Mouse (Mus musculus) right cerebral cortex, adult 2 months (tissue): ENCODE measurements around the gene Sardh.

Experiments used
- DNase-seq, 2 experiments: peaks; one replicate each; pipeline ENCODE4 v3.0.0; 2021 to 2022; ENCODE audit warnings: low spot score in 2 of 2

Gene Sardh

DNA sequence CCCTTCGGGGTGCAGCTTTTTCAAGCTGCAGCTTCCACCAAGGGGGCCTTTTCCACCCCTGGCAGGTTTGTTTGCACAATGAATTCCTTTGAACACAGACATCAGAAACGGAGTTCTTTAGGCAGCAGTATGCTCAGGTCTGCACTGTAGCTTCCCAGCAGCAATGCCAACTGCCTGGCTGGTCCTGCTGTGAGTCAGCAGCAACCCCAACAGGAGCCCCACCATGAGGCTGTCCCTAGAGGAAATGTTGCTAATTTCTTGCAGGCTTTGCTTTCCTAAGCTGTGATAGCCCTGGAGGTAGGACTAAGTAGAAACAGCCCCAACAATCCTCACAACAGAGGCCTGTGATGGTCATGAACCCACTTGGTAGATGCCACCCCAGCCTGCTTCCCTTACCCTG lies 81.1 kb downstream of the Sardh start:
- peak; percentile 37 to 53 for DNase-seq

DNA sequence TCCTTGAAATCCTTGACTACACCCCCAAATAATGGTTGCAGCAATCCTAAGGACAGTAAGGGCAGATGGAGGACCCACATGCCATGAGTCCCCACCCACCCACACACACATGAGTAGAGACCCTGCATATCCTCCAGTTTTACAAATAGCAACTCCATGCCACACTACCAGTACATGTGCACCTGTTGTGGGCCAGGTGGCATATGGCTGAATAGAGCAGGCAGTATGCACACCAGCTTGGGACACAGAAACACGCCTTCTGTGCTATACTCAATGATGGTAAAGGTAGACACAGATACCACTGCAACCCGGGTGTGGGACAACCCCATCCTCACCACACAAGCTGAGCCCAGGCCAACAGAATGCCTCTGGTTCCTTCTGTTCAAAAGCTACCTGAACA lies 82.1 kb downstream of the Sardh start:
- no peak for DNase-seq

DNA sequence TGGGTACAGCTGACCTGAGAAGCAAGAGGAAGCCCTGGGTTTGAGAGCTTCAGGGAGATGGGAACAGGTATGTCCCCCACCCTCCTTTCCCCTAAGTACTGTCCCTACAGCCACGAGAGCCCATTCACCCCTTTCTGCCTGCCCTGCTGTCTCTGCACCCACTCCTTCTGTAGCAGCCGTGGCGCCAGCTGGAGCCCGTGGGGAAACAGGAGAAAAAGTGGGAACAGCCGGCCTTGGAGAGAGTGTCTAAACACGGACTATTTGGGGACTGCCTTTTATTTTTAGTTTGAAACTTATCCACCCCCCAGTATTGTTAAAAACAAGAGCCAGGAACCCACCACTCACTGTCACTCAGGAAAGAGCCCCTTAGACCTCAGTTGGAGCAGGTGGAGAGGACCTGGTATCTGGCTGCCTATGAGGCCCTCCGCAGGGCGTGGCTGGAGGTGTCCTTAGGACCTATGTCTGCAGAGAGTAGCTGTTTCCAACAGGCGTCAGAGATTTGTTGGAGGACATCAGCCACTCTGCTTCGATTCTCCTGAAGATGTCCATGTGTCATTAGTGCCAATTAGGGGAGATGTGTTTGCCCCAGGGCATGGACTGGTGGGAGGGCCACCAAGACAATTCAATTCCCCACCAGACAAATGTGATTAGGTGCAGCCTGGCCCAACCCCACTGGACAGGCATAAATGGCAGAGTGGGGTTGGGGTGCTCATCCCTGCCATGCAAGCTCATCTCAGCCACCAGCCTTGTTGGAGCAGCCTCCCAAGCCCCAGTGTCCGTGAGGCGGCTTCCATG lies 83.1 kb downstream of the Sardh start, which contains the start of gene Dbh:
Gene Dbh, plus strand, starts transcription at position 438 of the 795 bp plus-strand sequence.
- DNase-seq: peak; percentile 66 to 83

DNA sequence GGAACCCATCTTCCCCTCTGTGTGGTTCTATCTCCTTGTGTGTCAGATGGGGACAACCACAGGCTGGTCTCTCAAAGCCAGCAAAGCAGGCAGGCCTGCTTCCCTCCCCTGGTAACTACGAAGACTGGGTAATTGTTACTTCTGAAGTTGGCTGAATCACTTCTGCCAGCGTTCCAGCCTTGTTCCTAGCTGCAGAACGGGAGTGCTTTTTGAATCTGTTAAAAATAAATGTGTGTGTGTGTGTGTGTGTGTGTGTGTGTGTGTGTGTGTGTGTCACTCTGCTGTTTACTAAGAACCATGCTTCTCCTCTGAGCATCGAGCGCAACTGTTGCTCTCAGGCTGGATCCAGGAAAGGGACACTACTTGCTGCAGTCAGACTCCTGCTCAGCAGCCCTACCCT lies 84.3 kb downstream of the Sardh start:
- peak; percentile 52 to 61 for DNase-seq

DNA sequence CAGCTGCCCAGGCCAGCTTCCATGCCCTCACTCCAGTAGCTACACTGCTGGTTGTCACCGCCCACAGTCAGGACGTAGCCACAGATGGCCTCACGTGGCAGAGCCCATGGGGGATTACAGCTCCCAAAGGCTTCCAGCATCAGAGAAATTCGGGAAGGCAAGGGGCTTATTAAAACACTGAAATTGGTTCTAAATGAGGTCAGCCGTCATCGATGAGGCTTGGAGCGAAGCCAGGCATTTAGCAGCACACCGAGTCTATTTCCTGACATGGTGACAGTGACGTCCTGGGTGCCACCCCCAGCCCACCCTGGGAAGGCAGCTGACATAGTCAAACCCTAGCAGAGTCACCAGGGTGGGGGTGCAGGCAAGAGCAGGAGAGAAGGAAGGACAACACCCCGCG lies 85.5 kb downstream of the Sardh start:
- no peak for DNase-seq

DNA sequence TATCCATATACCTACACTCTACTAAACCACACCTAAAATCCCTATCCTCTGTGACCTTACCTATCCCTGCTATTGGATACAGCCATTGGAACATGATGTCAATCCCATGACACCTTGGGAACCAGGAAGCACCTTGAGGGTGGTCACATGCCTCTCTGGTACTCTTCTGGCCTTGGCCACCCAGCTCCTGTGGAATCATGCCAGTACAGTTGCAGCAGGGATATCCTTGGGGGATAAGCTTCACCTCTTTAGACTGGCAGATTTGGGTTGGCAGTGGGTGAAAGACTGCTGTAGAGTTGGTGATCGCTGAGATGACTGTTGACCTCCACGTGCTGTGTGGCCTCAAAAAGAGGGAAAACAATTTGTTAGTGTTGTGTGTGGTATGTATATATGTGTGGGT lies 86.6 kb downstream of the Sardh start:
- no peak for DNase-seq

DNA sequence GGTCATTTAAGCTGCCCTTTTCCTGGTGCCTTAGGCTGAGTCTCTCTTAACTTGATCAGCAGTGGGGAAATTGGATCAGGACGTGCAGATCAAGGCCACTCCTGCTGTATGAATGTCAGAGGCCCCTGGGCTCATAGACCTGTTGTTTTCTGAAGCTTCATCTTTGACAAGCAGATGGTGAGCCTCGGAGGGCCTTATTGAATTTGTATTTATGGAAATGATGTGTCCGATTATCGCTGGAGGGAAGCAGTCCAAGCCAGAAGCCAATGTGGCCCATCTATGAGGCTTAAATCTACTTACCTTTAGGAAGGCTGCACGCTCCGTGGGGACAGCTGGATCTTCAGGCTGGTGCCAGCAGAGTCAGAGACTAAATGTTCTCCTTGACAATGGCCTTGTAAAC lies 91.5 kb downstream of the Sardh start:
- no peak for DNase-seq

DNA sequence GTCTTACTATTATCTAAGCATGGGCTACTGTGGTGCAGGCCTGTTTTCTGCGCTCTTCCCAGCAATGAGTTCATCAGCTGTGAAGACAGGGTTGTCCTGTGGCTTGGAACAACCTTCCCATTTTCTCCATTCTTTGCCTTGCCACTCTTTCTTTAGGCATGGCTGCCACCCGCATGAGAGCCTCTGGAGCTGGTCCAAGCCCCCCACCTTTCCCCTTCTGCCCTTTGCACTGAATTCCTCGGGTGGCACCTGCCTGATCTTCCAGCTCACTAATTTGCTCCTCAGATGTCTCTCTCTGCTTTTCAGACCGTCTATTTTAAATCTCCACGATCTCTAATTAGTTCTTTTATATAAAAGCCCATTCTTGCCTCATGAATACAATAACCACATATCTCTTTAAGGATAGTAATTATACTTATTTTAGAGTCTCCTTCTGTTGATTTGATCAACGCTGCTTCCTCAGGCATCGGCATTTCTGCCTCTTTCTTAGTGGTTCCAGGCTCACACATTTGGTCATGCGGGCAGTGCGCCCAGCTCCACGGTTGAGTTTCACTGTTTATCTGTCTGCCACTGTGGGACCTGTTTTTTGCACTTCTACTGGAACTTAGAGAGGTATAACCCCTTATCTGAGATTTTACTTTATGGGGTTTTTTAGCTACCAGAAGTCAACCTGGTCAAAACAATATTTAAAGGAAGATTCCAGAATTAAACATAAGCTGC lies 93.5 kb downstream of the Sardh start:
- DNase-seq: no peak

DNA sequence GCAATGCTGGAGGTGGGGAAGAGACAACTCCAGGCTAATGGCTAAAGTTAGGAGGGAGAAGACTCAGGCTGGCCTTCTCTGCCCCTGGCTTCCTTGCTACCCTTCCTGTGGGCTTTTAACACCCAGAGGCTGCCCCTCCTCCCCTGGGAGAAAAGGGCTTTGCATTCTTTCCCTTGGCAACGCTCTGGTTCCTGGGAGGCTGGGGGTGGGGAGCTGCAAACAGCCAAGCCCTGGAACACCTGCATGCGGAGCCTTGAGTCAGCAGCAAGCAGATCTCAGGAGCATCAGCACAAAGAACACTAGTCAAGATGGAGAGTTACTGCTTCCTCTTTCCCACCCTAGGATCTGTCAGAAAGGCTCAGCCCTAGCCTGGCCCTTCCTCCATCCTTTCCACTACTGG lies 98.7 kb downstream of the Sardh start:
- DNase-seq: no peak

DNA sequence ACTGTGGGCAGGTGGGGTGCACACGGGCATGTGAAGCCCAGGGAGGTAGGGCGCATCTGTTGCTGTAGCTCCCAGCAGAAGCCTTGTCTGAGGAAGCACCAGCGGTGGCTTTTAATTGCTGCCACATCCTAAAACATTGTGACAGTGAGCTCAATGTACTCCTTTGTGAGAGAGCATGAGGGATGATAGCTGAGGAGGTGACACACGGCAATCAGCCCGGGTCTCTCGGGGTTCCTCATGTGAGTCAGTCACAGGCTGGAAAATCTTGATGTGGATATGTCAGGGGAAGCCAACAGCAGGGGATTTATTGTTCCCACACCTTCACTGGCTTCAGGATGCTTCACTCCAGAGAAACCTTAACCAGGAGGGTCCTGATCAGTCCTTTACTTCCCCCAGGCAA lies 101.3 kb downstream of the Sardh start:
- DNase-seq: no peak

DNA sequence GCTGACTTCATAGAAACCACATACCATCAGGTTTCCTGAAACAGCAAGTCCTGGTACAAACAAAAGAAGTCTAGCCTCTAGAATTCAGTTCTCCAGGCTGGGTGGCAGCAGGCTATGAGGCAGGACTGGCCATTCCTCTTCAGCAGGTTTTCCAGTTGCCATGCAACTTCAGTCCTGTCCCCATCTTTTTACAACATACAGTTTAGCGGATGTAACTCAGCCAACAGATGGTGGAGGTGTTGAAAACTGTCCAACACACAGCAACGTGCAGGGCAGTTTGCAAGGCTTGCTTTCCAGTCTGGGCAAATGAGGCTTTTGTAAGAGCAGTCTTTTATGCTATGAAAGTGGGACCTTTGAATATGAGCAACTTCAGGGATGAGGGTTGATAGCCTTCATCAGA lies 103.2 kb downstream of the Sardh start:
- peak; percentile 53 to 62 for DNase-seq

DNA sequence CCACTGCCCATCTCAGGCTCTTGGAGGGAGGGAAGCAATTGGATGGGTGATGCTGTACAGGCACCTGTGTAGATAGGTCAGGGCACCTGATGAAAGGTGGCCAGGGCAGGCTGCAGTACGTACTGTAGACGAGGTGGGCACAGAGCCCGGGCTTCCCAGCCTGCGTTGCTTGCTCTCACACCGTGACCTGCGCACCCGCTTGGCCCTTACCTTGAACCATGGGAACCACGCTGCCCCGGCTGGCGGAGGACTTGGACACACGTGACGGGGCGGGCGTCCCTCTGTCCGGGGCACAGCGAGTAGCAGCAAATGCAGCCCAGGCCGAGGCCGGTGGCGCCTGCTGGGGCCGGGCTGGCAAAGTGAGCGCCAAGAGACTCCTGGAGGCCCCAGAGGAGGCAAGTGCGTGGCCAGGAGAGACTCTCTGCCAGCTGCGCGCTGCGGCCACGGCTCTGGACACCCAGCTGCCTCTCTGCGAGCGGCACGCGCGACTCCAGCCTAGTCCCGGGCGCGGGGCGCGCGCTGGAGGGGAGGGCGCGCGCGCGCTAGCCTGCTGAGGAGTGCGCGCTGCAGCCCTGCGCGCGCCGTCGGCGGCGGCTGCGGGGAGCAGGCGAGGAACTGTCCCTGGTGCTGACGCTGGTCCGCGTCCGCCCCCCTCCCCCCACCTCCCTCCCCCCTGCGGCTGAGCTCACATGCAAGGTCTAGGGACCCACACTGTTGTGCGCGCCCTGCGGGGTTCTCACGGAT lies 106.0 kb downstream of the Sardh start, which contains the start of gene Fam163b:
Gene Fam163b, minus strand, starts transcription at position 542 of the 744 bp plus-strand sequence.
- DNase-seq: peak; percentile 53 to 61
